Mouse (Mus musculus): ENCODE results near the gene Klhl6.

The Klhl6 gene

GRCm38 (mm10) chr16:19968666-19969065 lies 14.2 kb downstream of the Klhl6 start:
- DNase-seq: no peak

- no peak for DNase-seq
Measured at GRCm38 (mm10) chr16:19967897-19968392, 14.9 kb downstream of the Klhl6 start.

GRCm38 (mm10) chr16:19966976-19967375 lies 15.9 kb downstream of the Klhl6 start:
- DNase-seq: no peak

- no peak for DNase-seq
Measured at GRCm38 (mm10) chr16:19966437-19966836, 16.4 kb downstream of the Klhl6 start.

- DNase-seq: no peak
Measured at GRCm38 (mm10) chr16:19962951-19963350, 19.9 kb downstream of the Klhl6 start.

GRCm38 (mm10) chr16:19961070-19961469 lies 21.8 kb downstream of the Klhl6 start:
- no peak for DNase-seq

GRCm38 (mm10) chr16:19960407-19961058 lies 22.3 kb downstream of the Klhl6 start:
- no peak for DNase-seq

- no peak for DNase-seq
Measured at GRCm38 (mm10) chr16:19957051-19957450, 25.8 kb downstream of the Klhl6 start.

- DNase-seq: no peak
Measured at GRCm38 (mm10) chr16:19947336-19947735, 35.5 kb downstream of the Klhl6 start.

- no peak for DNase-seq
Measured at GRCm38 (mm10) chr16:19946578-19947298, 36.1 kb downstream of the Klhl6 start.

GRCm38 (mm10) chr16:19920823-19921222 lies 62.0 kb downstream of the Klhl6 start:
- no peak for DNase-seq

- DNase-seq: no peak
Measured at GRCm38 (mm10) chr16:19918286-19918685, 64.6 kb downstream of the Klhl6 start.

- no peak for DNase-seq
Measured at GRCm38 (mm10) chr16:19912582-19912981, 70.3 kb downstream of the Klhl6 start.

GRCm38 (mm10) chr16:19908291-19908690 lies 74.5 kb downstream of the Klhl6 start:
- no peak for DNase-seq

- DNase-seq: peak in 1 of 2 experiments; percentile 68
Measured at GRCm38 (mm10) chr16:19907103-19907502, 75.7 kb downstream of the Klhl6 start.

GRCm38 (mm10) chr16:19904734-19905479 lies 77.9 kb downstream of the Klhl6 start:
- DNase-seq: no peak

- no peak for DNase-seq
Measured at GRCm38 (mm10) chr16:19903792-19904191, 79.0 kb downstream of the Klhl6 start.

Data from lung, postnatal 4 days (tissue).